Mouse (Mus musculus) cerebral cortex, adult 2 months (tissue): ENCODE results near the gene Grm7.

ENCODE experiments used
- WGBS: fragments of 180-500 bp; shearing (Covaris S2); methylation state at CpG from one replicate; pipeline ENCODE4 v1.1.7; 2018; 5-methylcytosine and 5-hydroxymethylcytosine counted together

Gene Grm7

GRCm38 (mm10) chr6:111610396-111610795, 965.0 kb downstream of the Grm7 start:
- 92% methylated on average over 3 of the region's 3 CpGs for WGBS
